ENCODE assay signal across 9 mouse cellular contexts in the genomic region with DNA sequence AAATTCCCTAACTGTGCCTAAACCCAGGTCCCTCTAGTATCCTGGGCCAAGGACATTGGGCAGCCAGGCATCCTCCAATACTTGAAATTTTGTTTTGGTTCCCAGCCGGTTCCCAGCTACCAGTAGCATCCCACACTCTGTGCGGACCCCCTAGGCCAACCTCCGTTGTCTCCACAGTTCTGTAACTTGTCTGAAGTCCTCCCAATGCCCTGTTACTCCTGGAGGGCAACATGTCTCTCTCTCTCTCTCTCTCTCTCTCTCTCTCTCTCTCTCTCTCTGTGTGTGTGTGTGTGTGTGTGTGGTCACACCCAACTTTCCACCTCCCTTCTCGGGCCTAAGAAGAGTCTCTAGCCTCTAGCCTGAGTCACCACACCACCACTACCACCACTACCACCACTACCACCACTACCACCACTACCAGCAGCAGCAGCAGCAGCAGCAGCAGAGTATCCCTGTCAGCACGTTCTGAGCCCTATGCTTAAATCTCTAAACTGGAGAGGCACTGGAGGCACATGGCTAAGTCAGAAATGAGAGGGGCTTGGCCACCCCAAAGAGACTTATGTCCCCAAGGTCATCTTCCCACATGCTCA. TPM values are rescaled to one million over a fixed set of nuclear protein-coding genes. Genes with fewer than 3 reads are reported as not detected.
DNase-seq lines count a peak whose midpoint lies in the region; ATAC-seq and TF ChIP-seq lines count a peak whose summit lies in the region.
"Had no signal": no experiment of that assay in that cellular context is flagged by ENCODE, and none has a peak within 500 bp of the region (broad histone marks: within the 10 kb centered on the region; RNA-seq: fewer than 3 reads in every experiment).

No protein-coding gene starts in this region.

- no peaks in the 10 kb centered on the region for H3K36me3 ChIP-seq in heart, embryonic 13.5 days
- no peaks in the 10 kb centered on the region for H3K36me3 ChIP-seq in E14TG2a.4 (ENCODE audit: insufficient read depth, low read length)
- no peaks in the 10 kb centered on the region for H3K36me3 ChIP-seq in forebrain, embryonic 16.5 days (ENCODE audit: control insufficient read depth, insufficient read depth)
- H3K36me3 ChIP-seq in liver, postnatal 0 days (replicated peaks; ENCODE audit: insufficient read depth, low read length): no peaks in the 10 kb centered on the region

- H3K9me3 ChIP-seq in heart, embryonic 13.5 days: no peaks in the 10 kb centered on the region
- H3K9me3 ChIP-seq in E14TG2a.4 (ENCODE audit: low read length): peaks cover 2% of the 10 kb centered on the region; the same call in 1 of the 2 replicates
- H3K9me3 ChIP-seq in forebrain, embryonic 16.5 days (ENCODE audit: control insufficient read depth, low read length): no peaks in the 10 kb centered on the region
- H3K9me3 ChIP-seq in liver, postnatal 0 days (ENCODE audit: low read length): no peaks in the 10 kb centered on the region

- TF ChIP-seq CTCF in E14TG2a.4 (conservative IDR thresholded peaks at IDR 0.05; ENCODE audit: low read length): no peak
- TF ChIP-seq CTCF in liver, postnatal 0 days (IDR thresholded peaks at IDR 0.05; ENCODE audit: low read depth): no peak

- no peak for DNase-seq in heart, adult 18-20 months
- DNase-seq in liver, postnatal 0 days: no peak
- no peak for DNase-seq in layer of hippocampus, postnatal 25 days (ENCODE audit: extremely low spot score in 1 of 2, low spot score in 1 of 2)
- DNase-seq in right cerebral cortex, adult 2 months (ENCODE audit: low spot score in 2 of 2): no peak
- DNase-seq in frontal cortex, postnatal 25 days (ENCODE audit: low spot score in 2 of 2): no peak
- DNase-seq: right cerebral cortex, postnatal 25 days had no signal

- no peak for TF ChIP-seq EP300 in liver, postnatal 0 days (IDR thresholded peaks at IDR 0.05; ENCODE audit: low read depth)

- 21% methylated on average over 5 of the region's 5 CpGs for WGBS in heart, embryonic 13.5 days
- WGBS in forebrain, embryonic 16.5 days: 25% methylated on average over 5 of the region's 5 CpGs
- WGBS in liver, postnatal 0 days (ENCODE audit: insufficient replicate concordance): 29% methylated on average over 5 of the region's 5 CpGs

- H3K4me1 ChIP-seq in heart, embryonic 13.5 days: peaks cover 39% of the 10 kb centered on the region
- H3K4me1 ChIP-seq in E14TG2a.4 (replicated peaks; ENCODE audit: low read depth, low read length): peaks cover 52% of the 10 kb centered on the region
- H3K4me1 ChIP-seq in forebrain, embryonic 16.5 days (replicated peaks; ENCODE audit: control insufficient read depth, insufficient read depth, low read length): peaks cover 21% of the 10 kb centered on the region
- H3K4me1 ChIP-seq in liver, postnatal 0 days (ENCODE audit: insufficient read depth): peaks cover 40% of the 10 kb centered on the region

- peak overlapping the region; percentile 99 for H3K27ac ChIP-seq in heart, embryonic 13.5 days (replicated peaks)
- H3K27ac ChIP-seq in forebrain, embryonic 16.5 days (ENCODE audit: low read length): no peak overlapping the region
- H3K27ac ChIP-seq in liver, postnatal 0 days (ENCODE audit: low read depth): peak overlapping the region; percentile 86

- peaks cover 5% of the 10 kb centered on the region; the same call in 1 of the 2 replicates for H3K27me3 ChIP-seq in heart, embryonic 13.5 days (replicated peaks)
- H3K27me3 ChIP-seq in E14TG2a.4 (ENCODE audit: insufficient read depth, low read length): peaks cover 70% of the 10 kb centered on the region
- H3K27me3 ChIP-seq in forebrain, embryonic 16.5 days (replicated peaks; ENCODE audit: control insufficient read depth, insufficient read depth, low read length): peaks cover 16% of the 10 kb centered on the region
- H3K27me3 ChIP-seq in liver, postnatal 0 days (ENCODE audit: insufficient read depth, low read length): no peaks in the 10 kb centered on the region

- H3K9ac ChIP-seq in heart, embryonic 13.5 days: peak overlapping the region; percentile 91
- H3K9ac ChIP-seq in forebrain, embryonic 16.5 days (replicated peaks; ENCODE audit: low read depth, low read length): no peak overlapping the region; the same call in 1 of the 2 replicates
- H3K9ac ChIP-seq in liver, postnatal 0 days (replicated peaks): peak overlapping the region; percentile 75

- H3K4me2 ChIP-seq in heart, embryonic 13.5 days: peak overlapping the region; percentile 88
- H3K4me2 ChIP-seq in forebrain, embryonic 16.5 days (ENCODE audit: low read length): peak overlapping the region; percentile 55
- H3K4me2 ChIP-seq in liver, postnatal 0 days (ENCODE audit: low read depth, low read length): peak overlapping the region; percentile 87

- ATAC-seq in heart, embryonic 13.5 days (ENCODE audit: extremely low read depth, insufficient number of reproducible peaks, low FRiP score, low TSS enrichment): no peak
- ATAC-seq in forebrain, embryonic 16.5 days: no peak
- ATAC-seq in liver, postnatal 0 days: no peak

- peak overlapping the region; percentile 64 for H3K4me3 ChIP-seq in heart, embryonic 13.5 days
- peak overlapping the region; percentile 69 for H3K4me3 ChIP-seq in E14TG2a.4 (replicated peaks; ENCODE audit: low read length)
- H3K4me3 ChIP-seq in forebrain, embryonic 16.5 days (replicated peaks; ENCODE audit: low read length): no peak overlapping the region; the same call in 1 of the 2 replicates
- peak overlapping the region; percentile 56 for H3K4me3 ChIP-seq in liver, postnatal 0 days (ENCODE audit: low read depth, low read length)

RNA-seq across cellular contexts. Expression of gene Rtkn, which starts 1.1 kb away (rescaled TPM):
- polyA plus RNA-seq in heart, embryonic 13.5 days (2015; fragmentation: Nextera tagmentation; extraction: Ambion mirVana): 19.5 and 21.6 TPM in 2 replicates
- 1 to 10 TPM; 3.5 to 5.9 TPM for total RNA-seq in heart, adult 18-20 months (2021)
- 6.9 and 7.4 TPM in 2 replicates for polyA plus RNA-seq in forebrain, embryonic 16.5 days (2015; fragmentation: Nextera tagmentation; extraction: Ambion mirVana)
- 7.0 and 7.1 TPM in 2 replicates for polyA plus RNA-seq in liver, postnatal 0 days (2015; fragmentation: Nextera tagmentation; extraction: Ambion mirVana)
- total RNA-seq in layer of hippocampus, postnatal 25 days (2021): 10 to 100 TPM; 83.6 to 93.5 TPM

RNA-seq across cellular contexts. Expression of gene Ino80b, which starts 11.2 kb away (rescaled TPM):
- 8.2 and 8.7 TPM in 2 replicates for polyA plus RNA-seq in heart, embryonic 13.5 days (2015; fragmentation: Nextera tagmentation; extraction: Ambion mirVana)
- total RNA-seq in heart, adult 18-20 months (2021): 10 to 100 TPM; 11.9 to 15.7 TPM
- 11.4 and 14.4 TPM in 2 replicates for polyA plus RNA-seq in forebrain, embryonic 16.5 days (2015; fragmentation: Nextera tagmentation; extraction: Ambion mirVana)
- 5.1 and 5.7 TPM in 2 replicates for polyA plus RNA-seq in liver, postnatal 0 days (2015; fragmentation: Nextera tagmentation; extraction: Ambion mirVana)
- total RNA-seq in layer of hippocampus, postnatal 25 days (2021): 10 to 100 TPM; 24.0 to 26.2 TPM

RNA-seq across cellular contexts. Expression of gene Wbp1, which starts 15.0 kb away (rescaled TPM):
- polyA plus RNA-seq in heart, embryonic 13.5 days (2015; fragmentation: Nextera tagmentation; extraction: Ambion mirVana): 88.8 and 99.2 TPM in 2 replicates
- 10 to 100 TPM; 68.8 to 74.6 TPM for total RNA-seq in heart, adult 18-20 months (2021)
- polyA plus RNA-seq in forebrain, embryonic 16.5 days (2015; fragmentation: Nextera tagmentation; extraction: Ambion mirVana): 209 and 228 TPM in 2 replicates
- 21.0 and 22.0 TPM in 2 replicates for polyA plus RNA-seq in liver, postnatal 0 days (2015; fragmentation: Nextera tagmentation; extraction: Ambion mirVana)
- total RNA-seq in layer of hippocampus, postnatal 25 days (2021): 10 to 100 TPM; 54.3 to 58.0 TPM

RNA-seq across cellular contexts. Expression of gene Wdr54, which starts 19.8 kb away (rescaled TPM):
- 7.0 and 7.5 TPM in 2 replicates for polyA plus RNA-seq in heart, embryonic 13.5 days (2015; fragmentation: Nextera tagmentation; extraction: Ambion mirVana)
- total RNA-seq in heart, adult 18-20 months (2021): 1 to 10 TPM; 1.6 to 1.8 TPM
- polyA plus RNA-seq in forebrain, embryonic 16.5 days (2015; fragmentation: Nextera tagmentation; extraction: Ambion mirVana): 18.2 and 21.7 TPM in 2 replicates
- polyA plus RNA-seq in liver, postnatal 0 days (2015; fragmentation: Nextera tagmentation; extraction: Ambion mirVana): 0.17 and 0.20 TPM in 2 replicates
- total RNA-seq in layer of hippocampus, postnatal 25 days (2021): 10 to 100 TPM; 25.1 to 28.4 TPM

RNA-seq across cellular contexts. Expression of gene 1700003E16Rik, which starts 19.8 kb away (rescaled TPM):
- polyA plus RNA-seq in heart, embryonic 13.5 days (2015; fragmentation: Nextera tagmentation; extraction: Ambion mirVana): 0.55 and 0.64 TPM in 2 replicates
- under 1 TPM; 0.12 to 0.18 TPM for total RNA-seq in heart, adult 18-20 months (2021)
- polyA plus RNA-seq in forebrain, embryonic 16.5 days (2015; fragmentation: Nextera tagmentation; extraction: Ambion mirVana): 7.8 and 9.4 TPM in 2 replicates
- 0.25 and 0.27 TPM in 2 replicates for polyA plus RNA-seq in liver, postnatal 0 days (2015; fragmentation: Nextera tagmentation; extraction: Ambion mirVana)
- total RNA-seq in layer of hippocampus, postnatal 25 days (2021): 10 to 100 TPM; 22.1 to 25.0 TPM
